Mouse (Mus musculus) MEL (cell line): Measurements from ENCODE around the gene Mpc1.

Experiments
- CHD1 ChIP-seq: IDR thresholded peaks from 2 replicates; pipeline ENCODE4 v1.6.1; 2012; ENCODE audit warnings: low read depth, mild to moderate bottlenecking, inconsistent platforms, low read length, improper control_type of control experiment
- CTCF ChIP-seq, 3 experiments: IDR thresholded peaks in 2 of 3; conservative IDR thresholded peaks in 1 of 3; 2 replicates each; pipeline ENCODE4 v1.5.1; 2011 to 2012; ENCODE audit warnings: low read length in 3 of 3, low read depth in 2 of 3, mild to moderate bottlenecking in 2 of 3, improper control_type of control experiment in 1 of 3, inconsistent platforms in 1 of 3, mixed read lengths in 1 of 3, moderate library complexity in 1 of 3; ENCODE audit not compliant: control insufficient read depth in 1 of 3, insufficient read depth in 1 of 3, poor library complexity in 1 of 3, severe bottlenecking in 1 of 3
- HCFC1 ChIP-seq: IDR thresholded peaks from 2 replicates; pipeline ENCODE4 v1.6.1; 2012; ENCODE audit warnings: low read depth, mild to moderate bottlenecking, inconsistent platforms, low read length, improper control_type of control experiment, moderate library complexity
- MAX ChIP-seq: IDR thresholded peaks from 2 replicates; pipeline ENCODE4 v1.6.1; 2011; ENCODE audit warnings: low read length, improper control_type of control experiment
- POLR2A ChIP-seq, 2 experiments: IDR thresholded peaks; 2 replicates each; pipeline ENCODE4 v1.6.1; 2011 to 2012; ENCODE audit warnings: low read length in 2 of 2, mild to moderate bottlenecking in 2 of 2, control low read depth in 1 of 2, improper control_type of control experiment in 1 of 2, low read depth in 1 of 2, moderate library complexity in 1 of 2; ENCODE audit not compliant: control insufficient read depth in 1 of 2, insufficient read depth in 1 of 2, poor library complexity in 1 of 2
- POLR2AphosphoS2 ChIP-seq: IDR thresholded peaks from 2 replicates; pipeline ENCODE4 v1.6.1; 2011; ENCODE audit warnings: low read length, improper control_type of control experiment
- POLR2AphosphoS5 ChIP-seq: IDR thresholded peaks from 2 replicates; pipeline ENCODE4 v1.6.1; 2012; ENCODE audit warnings: low read depth, borderline replicate concordance, mild to moderate bottlenecking, inconsistent platforms, low read length, moderate library complexity, mixed read lengths
- USF1 ChIP-seq: IDR thresholded peaks from 2 replicates; pipeline ENCODE4 v1.6.1; 2014; ENCODE audit warnings: low read depth, mild to moderate bottlenecking, inconsistent platforms, low read length, improper control_type of control experiment, moderate library complexity
- ZKSCAN1 ChIP-seq: IDR thresholded peaks from 2 replicates; pipeline ENCODE4 v1.6.1; 2012; ENCODE audit warnings: low read depth, mild to moderate bottlenecking, inconsistent platforms, low read length, improper control_type of control experiment, moderate library complexity
- ZNF384 ChIP-seq: IDR thresholded peaks from 2 replicates; pipeline ENCODE4 v1.6.1; 2012; ENCODE audit warnings: low read depth, mild to moderate bottlenecking, inconsistent platforms, low read length, improper control_type of control experiment

DNA sequence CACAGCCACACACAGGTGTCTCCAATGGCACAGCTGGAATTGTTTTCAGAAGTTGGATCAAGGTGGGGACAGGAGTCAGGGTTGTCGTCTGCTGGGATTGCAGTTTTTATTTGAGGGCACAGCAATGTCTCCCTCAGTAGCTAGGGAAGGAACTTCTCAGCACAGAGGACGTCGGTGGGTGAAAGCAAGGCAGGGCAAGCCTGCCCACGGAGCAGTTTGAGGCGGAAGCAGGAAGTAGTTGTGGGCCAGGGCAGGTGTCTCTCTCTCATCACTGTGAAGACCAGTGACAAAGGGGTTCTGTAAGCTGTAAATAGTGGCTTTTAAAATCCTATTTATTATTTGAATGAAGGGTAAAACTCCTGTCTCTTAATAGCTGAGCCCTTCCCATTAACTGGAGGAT, 60.0 kb downstream of the Mpc1 start:
- no peak for TF ChIP-seq ZNF384
- TF ChIP-seq CTCF (IDR thresholded peaks at IDR 0.05 in 2 of 3, conservative IDR thresholded peaks at IDR 0.05 in 1 of 3; ENCODE audit: control insufficient read depth in 1 of 3, insufficient read depth in 1 of 3, low read depth in 2 of 3, low read length in 3 of 3, poor library complexity in 1 of 3, severe bottlenecking in 1 of 3): no peak
- TF ChIP-seq POLR2A (IDR thresholded peaks at IDR 0.05; ENCODE audit: control insufficient read depth in 1 of 2, insufficient read depth in 1 of 2, low read depth in 1 of 2, low read length in 2 of 2, poor library complexity in 1 of 2): no peak
- no peak for TF ChIP-seq ZKSCAN1
- no peak for TF ChIP-seq HCFC1
- TF ChIP-seq CHD1: no peak
- TF ChIP-seq USF1: no peak
- no peak for TF ChIP-seq POLR2AphosphoS2
- no peak for TF ChIP-seq POLR2AphosphoS5
- no peak for TF ChIP-seq MAX
